Mouse (Mus musculus): ENCODE measurements around the gene Tspoap1. TPM values are rescaled to one million over a fixed set of nuclear protein-coding genes. Genes with fewer than 3 reads are reported as not detected.
A peak's percentile ranks its signal among the peaks of the same experiment; 100 is the strongest.

The Tspoap1 gene
- polyA plus RNA-seq, 1 experiment from 2014 or later: 0.64 TPM

DNA sequence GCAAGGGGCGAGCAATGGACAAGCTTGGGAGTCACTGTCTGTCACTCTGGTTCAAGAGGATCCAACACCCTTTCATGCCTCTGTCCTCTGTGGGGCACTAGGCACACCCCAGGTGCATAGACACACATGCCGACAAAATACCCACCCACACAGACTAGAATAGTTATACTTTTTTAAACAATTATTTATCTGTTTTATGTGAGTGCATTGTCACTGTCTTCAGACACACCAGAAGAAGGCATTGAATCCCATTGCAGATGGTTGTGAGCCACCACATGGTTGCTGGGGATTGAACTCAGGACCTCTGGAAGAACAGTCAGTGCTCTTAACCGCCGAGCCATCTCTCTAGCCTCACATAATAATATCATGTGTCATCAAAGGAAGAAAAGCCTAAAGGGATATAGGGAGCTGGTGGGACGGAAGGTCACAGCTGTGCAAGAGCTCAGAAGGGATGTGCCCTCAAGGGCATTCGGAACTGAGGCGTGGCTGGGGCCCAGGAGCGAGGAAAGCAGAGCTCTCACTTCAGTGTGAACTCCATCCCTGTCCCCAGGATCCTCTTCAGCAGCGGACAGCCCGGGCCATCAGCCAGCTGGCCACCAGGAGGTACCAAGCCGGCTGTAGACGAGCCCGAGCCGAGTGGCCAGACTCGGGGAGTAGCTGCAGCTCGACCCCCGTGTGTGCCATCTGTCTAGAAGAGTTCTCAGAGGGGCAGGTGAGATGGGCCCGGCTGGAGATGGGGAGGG lies 31.3 kb upstream of the Tspoap1 start:
- TF ChIP-seq CTCF (IDR thresholded peaks at IDR 0.05) (no peak), EP300 (IDR thresholded peaks at IDR 0.05) (no peak)
- no peak for DNase-seq (ENCODE audit: low spot score)
- 56% methylated on average over 18 of the region's 18 CpGs for WGBS

DNA sequence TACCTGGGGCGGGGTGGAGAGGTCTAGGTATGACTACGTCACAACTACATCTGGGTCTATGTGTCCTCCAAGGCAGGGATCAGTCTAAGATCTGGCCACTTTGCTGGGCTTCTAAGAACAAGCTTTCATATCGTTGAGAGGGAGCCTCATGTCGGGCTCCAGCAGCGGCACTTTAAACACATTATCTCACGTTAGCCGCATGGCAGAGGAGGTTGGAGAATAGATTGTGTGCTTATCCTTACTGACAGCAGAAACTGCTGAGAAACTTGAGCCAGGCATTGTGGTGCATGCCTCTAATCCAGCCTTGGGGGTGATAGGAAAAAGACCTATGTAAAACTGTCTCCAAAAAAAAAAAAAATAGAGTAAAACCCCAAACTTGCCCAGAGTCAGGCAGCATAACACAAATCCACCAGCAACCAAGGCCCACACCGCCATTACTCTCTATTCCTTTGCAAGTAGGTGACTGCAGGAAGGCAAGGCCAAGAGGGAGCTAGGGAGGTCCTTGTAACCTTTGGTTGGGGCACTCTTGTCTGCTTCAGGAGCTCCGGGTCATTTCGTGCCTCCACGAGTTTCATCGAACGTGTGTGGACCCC lies 30.7 kb upstream of the Tspoap1 start:
- Histone ChIP-seq H3K27me3 (replicated peaks; ENCODE audit: insufficient read depth, low read length) (no peaks in the 10 kb centered on the region), H3K9ac (replicated peaks; ENCODE audit: low read depth) (no peak overlapping the region), H3K9me3 (ENCODE audit: low read length) (no peaks in the 10 kb centered on the region), H3K4me1 (ENCODE audit: insufficient read depth, low read depth, low read length) (no peaks in the 10 kb centered on the region), H3K4me2 (replicated peaks; ENCODE audit: low read depth, low read length) (no peak overlapping the region), H3K27ac (ENCODE audit: low read length) (no peak overlapping the region), H3K36me3 (ENCODE audit: insufficient read depth, low read length) (no peaks in the 10 kb centered on the region), H3K4me3 (ENCODE audit: low read depth, low read length) (no peak overlapping the region)
- TF ChIP-seq EP300 (IDR thresholded peaks at IDR 0.05) (no peak), CTCF (IDR thresholded peaks at IDR 0.05) (no peak)
- DNase-seq (ENCODE audit: low spot score) (no peak), ATAC-seq (no peak)
- 66% methylated on average over 13 of the region's 13 CpGs for WGBS

More for the DNA sequence above, 31.3 kb upstream of the Tspoap1 start:
- Histone ChIP-seq H3K9me3 (ENCODE audit: low read length) (no peaks in the 10 kb centered on the region), H3K4me3 (ENCODE audit: low read depth, low read length) (no peak overlapping the region), H3K36me3 (ENCODE audit: insufficient read depth, low read length) (no peaks in the 10 kb centered on the region), H3K4me1 (ENCODE audit: insufficient read depth, low read depth, low read length) (no peaks in the 10 kb centered on the region), H3K4me2 (replicated peaks; ENCODE audit: low read depth, low read length) (no peak overlapping the region), H3K27ac (ENCODE audit: low read length) (no peak overlapping the region), H3K9ac (replicated peaks; ENCODE audit: low read depth) (no peak overlapping the region), H3K27me3 (replicated peaks; ENCODE audit: insufficient read depth, low read length) (no peaks in the 10 kb centered on the region)
- ATAC-seq: no peak

DNA sequence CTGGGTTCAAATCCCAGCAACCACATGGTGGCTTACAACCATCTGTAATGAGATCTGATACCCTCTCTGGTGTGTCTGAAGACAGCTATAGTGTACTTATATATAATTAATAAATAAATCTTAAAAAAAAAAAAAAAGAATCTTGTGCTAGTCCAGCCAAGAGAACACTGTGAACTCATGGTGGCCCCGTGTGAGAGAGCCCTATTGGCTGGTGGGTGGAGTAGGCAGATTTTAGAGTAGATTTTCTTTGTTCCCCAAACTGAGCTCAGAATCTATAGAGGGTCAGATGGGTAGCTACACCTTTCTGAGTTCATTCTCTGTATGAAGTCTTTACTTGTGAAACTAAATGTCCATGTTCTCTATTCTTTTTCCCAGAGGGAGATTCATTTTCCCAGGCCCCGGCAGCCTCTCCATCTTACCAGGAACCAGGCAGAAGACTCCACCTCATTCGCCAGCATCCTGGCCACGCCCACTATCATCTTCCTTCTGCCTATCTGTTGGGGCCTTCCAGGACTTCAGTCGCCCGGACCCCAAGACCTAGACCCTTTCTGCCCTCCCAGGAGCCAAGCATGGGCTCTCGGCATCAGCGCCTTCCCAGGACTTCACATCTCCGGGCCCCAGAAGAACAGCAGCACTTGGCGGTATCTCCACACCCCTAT lies 29.6 kb upstream of the Tspoap1 start:
- no peak for DNase-seq (ENCODE audit: low spot score)
- no peaks in the 10 kb centered on the region for H3K27me3 ChIP-seq (replicated peaks; ENCODE audit: insufficient read depth, low read length)
- H3K4me1 ChIP-seq (ENCODE audit: insufficient read depth, low read depth, low read length): no peaks in the 10 kb centered on the region
- H3K36me3 ChIP-seq (ENCODE audit: insufficient read depth, low read length): no peaks in the 10 kb centered on the region
- ATAC-seq: no peak
- H3K27ac ChIP-seq (ENCODE audit: low read length): no peak overlapping the region
- H3K4me3 ChIP-seq (ENCODE audit: low read depth, low read length): no peak overlapping the region
- H3K4me2 ChIP-seq (replicated peaks; ENCODE audit: low read depth, low read length): no peak overlapping the region
- H3K9me3 ChIP-seq (ENCODE audit: low read length): no peaks in the 10 kb centered on the region
- WGBS: 71% methylated on average over 10 of the region's 10 CpGs
- H3K9ac ChIP-seq (replicated peaks; ENCODE audit: low read depth): no peak overlapping the region
- TF ChIP-seq EP300 (IDR thresholded peaks at IDR 0.05): no peak
- no peak for TF ChIP-seq CTCF (IDR thresholded peaks at IDR 0.05)

DNA sequence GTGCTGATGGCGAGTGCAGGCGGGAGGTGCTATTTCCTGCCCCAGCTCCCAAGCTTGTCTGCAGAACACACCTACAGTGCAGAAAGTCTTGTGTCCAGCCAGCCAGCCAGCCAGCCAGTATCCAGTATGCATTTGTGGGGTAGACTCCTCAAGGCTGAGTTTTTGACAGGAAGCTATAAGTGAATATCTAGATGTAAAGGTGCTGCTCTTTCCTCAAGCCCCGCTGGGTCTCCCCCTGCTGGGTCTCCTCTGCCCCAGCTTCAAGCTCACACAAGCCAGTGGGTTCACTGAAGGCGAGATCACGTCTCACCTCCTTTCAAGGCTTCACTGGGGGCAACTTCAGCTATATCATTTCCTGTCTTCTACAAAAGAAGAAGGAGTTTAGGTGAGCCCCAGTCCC lies 26.0 kb upstream of the Tspoap1 start:
- Histone ChIP-seq H3K27me3 (replicated peaks; ENCODE audit: insufficient read depth, low read length) (no peaks in the 10 kb centered on the region), H3K9me3 (ENCODE audit: low read length) (no peaks in the 10 kb centered on the region), H3K4me2 (replicated peaks; ENCODE audit: low read depth, low read length) (no peak overlapping the region), H3K4me1 (ENCODE audit: insufficient read depth, low read depth, low read length) (no peaks in the 10 kb centered on the region), H3K9ac (replicated peaks; ENCODE audit: low read depth) (no peak overlapping the region), H3K4me3 (ENCODE audit: low read depth, low read length) (no peak overlapping the region), H3K27ac (ENCODE audit: low read length) (no peak overlapping the region), H3K36me3 (ENCODE audit: insufficient read depth, low read length) (0 out of 2 replicates have a peak, but pooled peaks cover 1% of the 10 kb centered on the region)
- TF ChIP-seq CTCF (IDR thresholded peaks at IDR 0.05) (no peak), EP300 (IDR thresholded peaks at IDR 0.05) (no peak)
- ATAC-seq: no peak
- WGBS: 61% methylated on average over 5 of the region's 5 CpGs
- no peak for DNase-seq (ENCODE audit: low spot score)

- Histone ChIP-seq H3K27ac (ENCODE audit: low read length) (no peak overlapping the region), H3K36me3 (ENCODE audit: insufficient read depth, low read length) (peaks cover 15% of the 10 kb centered on the region; the same call in 1 of the 2 replicates), H3K4me3 (ENCODE audit: low read depth, low read length) (no peak overlapping the region), H3K4me1 (ENCODE audit: insufficient read depth, low read depth, low read length) (no peaks in the 10 kb centered on the region), H3K9ac (replicated peaks; ENCODE audit: low read depth) (no peak overlapping the region), H3K27me3 (replicated peaks; ENCODE audit: insufficient read depth, low read length) (no peaks in the 10 kb centered on the region), H3K9me3 (ENCODE audit: low read length) (no peaks in the 10 kb centered on the region), H3K4me2 (replicated peaks; ENCODE audit: low read depth, low read length) (no peak overlapping the region)
- ATAC-seq (no peak), DNase-seq (ENCODE audit: low spot score) (no peak)
- TF ChIP-seq EP300 (IDR thresholded peaks at IDR 0.05): no peak
- no peak for TF ChIP-seq CTCF (IDR thresholded peaks at IDR 0.05)
- WGBS: 54% methylated on average over 6 of the region's 6 CpGs
Observed at GRCm38 (mm10) chr11:87735691-87736090, 24.6 kb upstream of the Tspoap1 start.

GRCm38 (mm10) chr11:87736647-87737134 lies 23.6 kb upstream of the Tspoap1 start:
- H3K4me1 ChIP-seq (ENCODE audit: insufficient read depth, low read depth, low read length): no peaks in the 10 kb centered on the region
- ATAC-seq (peak; percentile 74), DNase-seq (ENCODE audit: low spot score) (peak; percentile 87)
- peak overlapping the region; percentile 84 for H3K27ac ChIP-seq (ENCODE audit: low read length)
- peak overlapping the region; percentile 87 for H3K4me2 ChIP-seq (replicated peaks; ENCODE audit: low read depth, low read length)
- no peaks in the 10 kb centered on the region for H3K27me3 ChIP-seq (replicated peaks; ENCODE audit: insufficient read depth, low read length)
- peak overlapping the region; percentile 54 for H3K9ac ChIP-seq (replicated peaks; ENCODE audit: low read depth)
- no peaks in the 10 kb centered on the region for H3K9me3 ChIP-seq (ENCODE audit: low read length)
- H3K36me3 ChIP-seq (ENCODE audit: insufficient read depth, low read length): peaks cover 17% of the 10 kb centered on the region; the same call in 1 of the 2 replicates
- WGBS: under 1% methylated on average over 31 of the region's 31 CpGs
- TF ChIP-seq EP300 (IDR thresholded peaks at IDR 0.05) (no peak), CTCF (IDR thresholded peaks at IDR 0.05) (no peak)
- H3K4me3 ChIP-seq (ENCODE audit: low read depth, low read length): peak overlapping the region; percentile 79
